Mouse (Mus musculus) spleen, adult 2 months (tissue): ENCODE measurements around the gene Ckb. TPM values are rescaled to one million over a fixed set of nuclear protein-coding genes. Genes with fewer than 3 reads are reported as not detected.
A peak's percentile ranks its signal among the peaks of the same experiment; 100 is the strongest.

Experiments
- DNase-seq, 2 experiments: peaks; one replicate each; pipeline versions ENCODE4 v3.0.0 to v3.0.0-alpha.2; 2012 to 2021; ENCODE audit warnings: low spot score in 2 of 2, low read depth in 1 of 2
- H3K27ac ChIP-seq: fragments of 200-500 bp; 2 replicates; pipeline ENCODE4 v1.5.1; 2012; ENCODE audit warnings: low read length, inconsistent platforms; ENCODE audit not compliant: insufficient read depth
- H3K27me3 ChIP-seq: fragments of 200-500 bp; 2 replicates; pipeline ENCODE4 v1.6.1; 2012; ENCODE audit warnings: mild to moderate bottlenecking, moderate library complexity, low read length, inconsistent platforms; ENCODE audit not compliant: control insufficient read depth, insufficient read depth
- H3K36me3 ChIP-seq: fragments of 200-500 bp; 2 replicates; pipeline ENCODE4 v1.6.1; 2012; ENCODE audit warnings: mild to moderate bottlenecking, low read length, inconsistent platforms; ENCODE audit not compliant: control insufficient read depth, insufficient read depth
- H3K4me1 ChIP-seq: fragments of 200-500 bp; 2 replicates; pipeline ENCODE4 v1.6.1; 2011; ENCODE audit warnings: inconsistent platforms; ENCODE audit not compliant: control insufficient read depth, insufficient read depth, insufficient read length
- H3K4me3 ChIP-seq: fragments of 200-500 bp; 2 replicates; pipeline ENCODE4 v1.5.1; 2011; ENCODE audit warnings: mild to moderate bottlenecking, inconsistent platforms; ENCODE audit not compliant: insufficient read depth, insufficient read length; ENCODE audit errors: extremely low read depth
- CTCF ChIP-seq: fragments of 200-500 bp; IDR thresholded peaks from 2 replicates; pipeline ENCODE4 v1.5.1; 2011; ENCODE audit warnings: mild to moderate bottlenecking, inconsistent platforms; ENCODE audit not compliant: insufficient read depth, insufficient read length, insufficient replicate concordance; ENCODE audit errors: extremely low read depth
- POLR2A ChIP-seq: fragments of 200-500 bp; IDR thresholded peaks from 2 replicates; pipeline ENCODE4 v1.6.1; 2011; ENCODE audit warnings: low read depth, low read length, inconsistent platforms
- WGBS: fragments of 180-500 bp; shearing (Covaris S2); methylation state at CpG from one replicate; pipeline ENCODE4 v1.1.7; 2018; 5-methylcytosine and 5-hydroxymethylcytosine counted together
- polyA plus RNA-seq: library from polyadenylated mRNA; depleted of rRNA; stranded (reverse); fragments of >200 nt; gene quantifications from 2 replicates; pipeline ENCODE4 v1.2.3, GENCODE M21; 2012

The Ckb gene
- polyA plus RNA-seq, 1 experiment, result 139 TPM

- Histone ChIP-seq H3K27ac (no peak overlapping the region), H3K4me3 (no peak overlapping the region), H3K4me1 (peaks cover 14% of the 10 kb centered on the region; the same call in 1 of the 2 replicates), H3K36me3 (no peaks in the 10 kb centered on the region), H3K27me3 (no peaks in the 10 kb centered on the region)
- no peak for TF ChIP-seq POLR2A
- no peak for TF ChIP-seq CTCF
- no peak for DNase-seq
- WGBS, result 82% methylated on average over 5 of the region's 5 CpGs
Measured at GRCm38 (mm10) chr12:111692899-111693298, 20.8 kb upstream of the Ckb start.

GRCm38 (mm10) chr12:111691346-111691872 is 19.3 kb upstream of the Ckb start:
- TF ChIP-seq POLR2A (no peak), CTCF (no peak)
- no peaks in the 10 kb centered on the region for H3K27me3 ChIP-seq
- peak overlapping the region; percentile 40 for H3K27ac ChIP-seq
- H3K4me3 ChIP-seq, result no peak overlapping the region
- peak in 1 of 2 experiments; percentile 27 for DNase-seq
- no peaks in the 10 kb centered on the region for H3K36me3 ChIP-seq
- 39% methylated on average over 5 of the region's 5 CpGs for WGBS
- peaks cover 14% of the 10 kb centered on the region; the same call in 1 of the 2 replicates for H3K4me1 ChIP-seq

DNA sequence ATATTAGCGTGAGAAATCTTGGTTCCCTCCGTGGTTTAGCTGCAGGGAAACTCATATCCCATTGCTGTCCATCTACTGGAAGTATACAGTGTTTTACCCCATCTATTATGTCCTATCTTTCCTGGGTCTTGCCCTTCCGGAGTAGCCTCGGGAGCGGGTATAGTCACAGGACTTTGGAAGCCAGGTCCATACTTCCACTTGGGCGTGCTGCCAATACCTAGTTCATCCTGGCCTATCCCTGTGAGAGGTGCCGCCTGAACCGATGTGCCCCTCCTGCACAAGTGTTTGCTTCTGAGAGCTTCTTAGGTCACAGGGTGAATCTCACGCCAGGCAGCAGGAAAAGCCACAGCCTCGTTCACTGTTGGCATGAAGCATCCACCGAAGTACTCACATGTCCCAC is 17.3 kb upstream of the Ckb start:
- H3K4me3 ChIP-seq, result no peak overlapping the region
- 86% methylated on average over 11 of the region's 11 CpGs for WGBS
- no peak overlapping the region for H3K27ac ChIP-seq
- DNase-seq, result no peak
- no peak for TF ChIP-seq CTCF
- no peak for TF ChIP-seq POLR2A
- peaks cover 14% of the 10 kb centered on the region; the same call in 1 of the 2 replicates for H3K4me1 ChIP-seq
- no peaks in the 10 kb centered on the region for H3K27me3 ChIP-seq
- H3K36me3 ChIP-seq, result no peaks in the 10 kb centered on the region

DNA sequence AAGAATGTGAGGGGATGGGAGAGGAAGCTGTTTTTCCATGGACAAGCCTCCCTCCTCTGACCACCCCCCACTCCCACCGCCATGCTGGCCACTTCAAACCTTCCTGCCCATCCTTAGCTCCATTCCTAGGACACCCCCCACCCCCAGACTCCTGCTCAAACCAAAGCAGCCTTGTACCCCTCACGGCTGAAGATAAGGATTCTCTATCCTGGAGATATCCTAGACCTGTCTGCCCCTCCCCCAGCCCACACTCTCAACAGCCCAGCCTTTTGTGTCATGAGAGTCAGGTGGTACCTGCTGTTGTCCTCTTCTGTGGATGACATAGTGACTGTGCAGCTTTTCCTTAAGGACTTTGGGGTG is 15.9 kb upstream of the Ckb start:
- no peak overlapping the region for H3K4me3 ChIP-seq
- no peaks in the 10 kb centered on the region for H3K36me3 ChIP-seq
- 79% methylated on average over 2 of the region's 2 CpGs for WGBS
- TF ChIP-seq CTCF (no peak), POLR2A (no peak)
- H3K27me3 ChIP-seq, result no peaks in the 10 kb centered on the region
- no peak for DNase-seq
- H3K27ac ChIP-seq, result no peak overlapping the region
- peaks cover 7% of the 10 kb centered on the region; the same call in 1 of the 2 replicates for H3K4me1 ChIP-seq

GRCm38 (mm10) chr12:111687350-111688068 is 15.4 kb upstream of the Ckb start:
- TF ChIP-seq CTCF (no peak), POLR2A (no peak)
- peak overlapping the region; percentile 34; the same call in 1 of the 2 replicates for H3K27ac ChIP-seq
- peaks cover 7% of the 10 kb centered on the region; the same call in 1 of the 2 replicates for H3K4me1 ChIP-seq
- no peak overlapping the region for H3K4me3 ChIP-seq
- WGBS, result 67% methylated on average over 14 of the region's 14 CpGs
- peaks cover 4% of the 10 kb centered on the region; the same call in 1 of the 2 replicates for H3K36me3 ChIP-seq
- DNase-seq, result no peak
- no peaks in the 10 kb centered on the region for H3K27me3 ChIP-seq

DNA sequence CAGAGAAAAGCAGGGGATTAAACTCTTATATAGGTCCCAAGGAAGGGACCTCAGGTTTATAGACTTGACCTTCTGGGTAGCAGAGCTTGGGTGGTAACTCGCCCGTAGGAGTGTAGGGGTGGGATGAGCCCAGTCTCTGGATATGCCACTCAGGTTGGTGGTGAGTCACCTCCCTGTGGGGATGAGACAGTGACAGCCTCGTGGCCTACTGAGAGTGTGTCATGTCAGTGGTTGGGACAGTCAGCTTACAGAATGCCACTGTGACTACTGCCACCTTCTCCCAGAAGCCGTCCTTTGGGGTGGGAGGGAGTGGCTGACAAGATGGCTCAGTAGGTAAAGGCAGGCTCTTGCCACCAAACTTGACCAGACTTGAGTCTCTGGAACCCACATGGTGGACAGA is 14.3 kb upstream of the Ckb start:
- TF ChIP-seq CTCF (no peak), POLR2A (no peak)
- Histone ChIP-seq H3K4me3 (no peak overlapping the region), H3K36me3 (peaks cover 6% of the 10 kb centered on the region; the same call in 1 of the 2 replicates), H3K27ac (no peak overlapping the region), H3K4me1 (peaks cover 1% of the 10 kb centered on the region; the same call in 1 of the 2 replicates), H3K27me3 (no peaks in the 10 kb centered on the region)
- WGBS, result 76% methylated on average over 4 of the region's 4 CpGs
- no peak for DNase-seq

GRCm38 (mm10) chr12:111682806-111683205 is 10.7 kb upstream of the Ckb start:
- H3K27me3 ChIP-seq, result no peaks in the 10 kb centered on the region
- H3K4me1 ChIP-seq, result peaks cover 7% of the 10 kb centered on the region; the same call in 1 of the 2 replicates
- H3K36me3 ChIP-seq, result peaks cover 9% of the 10 kb centered on the region; the same call in 1 of the 2 replicates
- TF ChIP-seq CTCF, result no peak
- TF ChIP-seq POLR2A, result no peak
- DNase-seq, result no peak
- H3K4me3 ChIP-seq, result no peak overlapping the region
- H3K27ac ChIP-seq, result peak overlapping the region; percentile 48; the same call in 1 of the 2 replicates
- 82% methylated on average over 5 of the region's 5 CpGs for WGBS
